In genomic region chr3:150435199-150435598, GRCm38 (mm10) we compare ENCODE assay signal across 10 mouse cellular contexts.
A peak's percentile ranks its signal among the peaks of the same experiment; 100 is the strongest.
DNase-seq lines count a peak whose midpoint lies in the region; ATAC-seq and TF ChIP-seq lines count a peak whose summit lies in the region.
"Had no signal": no experiment of that assay in that cellular context is flagged by ENCODE, and none has a peak within 500 bp of the region (broad histone marks: within the 10 kb centered on the region; RNA-seq: fewer than 3 reads in every experiment).

No protein-coding gene starts in this region.

- no peak for TF ChIP-seq EP300 in heart, postnatal 0 days (IDR thresholded peaks at IDR 0.05; ENCODE audit: low read depth)

- H3K4me3 ChIP-seq in heart, postnatal 0 days (ENCODE audit: low read depth, low read length), result no peak overlapping the region
- no peak overlapping the region for H3K4me3 ChIP-seq in midbrain, embryonic 11.5 days (ENCODE audit: low read depth, low read length)
- H3K4me3 ChIP-seq in midbrain, embryonic 15.5 days, result no peak overlapping the region
- no peak overlapping the region for H3K4me3 ChIP-seq in forebrain, embryonic 14.5 days (ENCODE audit: low read depth, low read length)

- 0 out of 2 replicates have a peak, but pooled peaks cover 2% of the 10 kb centered on the region for H3K4me1 ChIP-seq in heart, postnatal 0 days (ENCODE audit: control insufficient read depth, insufficient read depth)
- H3K4me1 ChIP-seq in midbrain, embryonic 11.5 days (ENCODE audit: control insufficient read depth, insufficient read depth, low read length), result no peaks in the 10 kb centered on the region
- no peaks in the 10 kb centered on the region for H3K4me1 ChIP-seq in midbrain, embryonic 15.5 days
- no peaks in the 10 kb centered on the region for H3K4me1 ChIP-seq in forebrain, embryonic 14.5 days (ENCODE audit: control insufficient read depth, insufficient read depth, low read length)

- WGBS in heart, postnatal 0 days, result 77% methylated on average over 1 of the region's 1 CpGs
- 77% methylated on average over 1 of the region's 1 CpGs for WGBS in midbrain, embryonic 11.5 days
- WGBS in midbrain, embryonic 15.5 days, result 79% methylated on average over 1 of the region's 1 CpGs
- WGBS in forebrain, embryonic 14.5 days, result 81% methylated on average over 1 of the region's 1 CpGs

- no peaks in the 10 kb centered on the region for H3K27me3 ChIP-seq in heart, postnatal 0 days (ENCODE audit: control insufficient read depth, insufficient read depth, low read length)
- H3K27me3 ChIP-seq in midbrain, embryonic 11.5 days (ENCODE audit: control insufficient read depth, insufficient read depth, low read length), result no peaks in the 10 kb centered on the region
- no peaks in the 10 kb centered on the region for H3K27me3 ChIP-seq in midbrain, embryonic 15.5 days (replicated peaks)
- H3K27me3 ChIP-seq in forebrain, embryonic 14.5 days (replicated peaks; ENCODE audit: control insufficient read depth, insufficient read depth, low read length), result no peaks in the 10 kb centered on the region

- intact Hi-C loops in heart, postnatal 36 days (cut with DNase I), result no loop called here

- no peak overlapping the region for H3K27ac ChIP-seq in heart, postnatal 0 days (ENCODE audit: low read depth)
- H3K27ac ChIP-seq in midbrain, embryonic 11.5 days (ENCODE audit: low read depth, low read length), result no peak overlapping the region
- H3K27ac ChIP-seq in midbrain, embryonic 15.5 days, result no peak overlapping the region
- H3K27ac ChIP-seq in forebrain, embryonic 14.5 days (ENCODE audit: low read depth, low read length), result no peak overlapping the region

- no peaks in the 10 kb centered on the region for H3K36me3 ChIP-seq in heart, postnatal 0 days (replicated peaks; ENCODE audit: control insufficient read depth, insufficient read depth, low read length)
- H3K36me3 ChIP-seq in midbrain, embryonic 11.5 days (ENCODE audit: control insufficient read depth, insufficient read depth, low read length), result no peaks in the 10 kb centered on the region
- no peaks in the 10 kb centered on the region for H3K36me3 ChIP-seq in midbrain, embryonic 15.5 days (replicated peaks)
- H3K36me3 ChIP-seq in forebrain, embryonic 14.5 days (ENCODE audit: control insufficient read depth, insufficient read depth, low read length), result no peaks in the 10 kb centered on the region

- H3K9me3 ChIP-seq in heart, postnatal 0 days (replicated peaks; ENCODE audit: control insufficient read depth, low read length), result no peaks in the 10 kb centered on the region
- no peaks in the 10 kb centered on the region for H3K9me3 ChIP-seq in midbrain, embryonic 11.5 days (ENCODE audit: control insufficient read depth, low read length)
- no peaks in the 10 kb centered on the region for H3K9me3 ChIP-seq in midbrain, embryonic 15.5 days
- no peaks in the 10 kb centered on the region for H3K9me3 ChIP-seq in forebrain, embryonic 14.5 days (replicated peaks; ENCODE audit: control insufficient read depth, low read length)

- H3K4me2 ChIP-seq in heart, postnatal 0 days (ENCODE audit: low read depth, low read length), result no peak overlapping the region
- H3K4me2 ChIP-seq in midbrain, embryonic 11.5 days, result no peak overlapping the region
- H3K4me2 ChIP-seq in midbrain, embryonic 15.5 days, result no peak overlapping the region
- no peak overlapping the region for H3K4me2 ChIP-seq in forebrain, embryonic 14.5 days (ENCODE audit: low read length)
- H3K4me2 ChIP-seq: heart, embryonic 11.5 days had no signal

- H3K9ac ChIP-seq in heart, postnatal 0 days (replicated peaks; ENCODE audit: low read depth, low read length), result no peak overlapping the region
- no peak overlapping the region for H3K9ac ChIP-seq in midbrain, embryonic 11.5 days (ENCODE audit: low read length)
- H3K9ac ChIP-seq in midbrain, embryonic 15.5 days, result no peak overlapping the region
- H3K9ac ChIP-seq in forebrain, embryonic 14.5 days (ENCODE audit: low read length), result no peak overlapping the region

- peak; percentile 47 for TF ChIP-seq CTCF in heart, postnatal 0 days (IDR thresholded peaks at IDR 0.05; ENCODE audit: low read depth)

- ATAC-seq in heart, postnatal 0 days (ENCODE audit: insufficient read depth, low read depth), result no peak
- ATAC-seq in midbrain, embryonic 11.5 days (ENCODE audit: low FRiP score), result 0 out of 2 replicates have a peak, but pooled peaks have one; percentile 54
- no peak; the same call in 1 of the 2 replicates for ATAC-seq in midbrain, embryonic 15.5 days (replicated peaks)
- peak; percentile 49; the same call in 1 of the 2 replicates for ATAC-seq in forebrain, embryonic 14.5 days
- ATAC-seq in monocyte, adult 5-6 weeks (replicated peaks; ENCODE audit: insufficient number of reproducible peaks, low FRiP score, low TSS enrichment, poor library complexity, severe bottlenecking), result no peak

- DNase-seq in heart, postnatal 0 days (ENCODE audit: low spot score), result no peak
- no peak for DNase-seq in heart, postnatal 36 days
- no peak for DNase-seq in midbrain, embryonic 11.5 days (ENCODE audit: low spot score, missing footprints)
- DNase-seq in forebrain, embryonic 14.5 days (ENCODE audit: low spot score), result peak; percentile 70
- DNase-seq in retina, embryonic 14.5 days (ENCODE audit: low spot score), result peak; percentile 53
- DNase-seq in testis, postnatal 10 days (ENCODE audit: low spot score), result no peak
- DNase-seq: thymus, adult 18-20 months had no signal

Comparison
In these comparisons a context has a peak if more than half of its experiments do, and no peak if none do; other contexts are left out.
1. ATAC-seq: peak in midbrain, embryonic 11.5 days (single experiment) and forebrain, embryonic 14.5 days (single experiment); none in heart, postnatal 0 days (single experiment), midbrain, embryonic 15.5 days (single experiment) and monocyte, adult 5-6 weeks (single experiment).
2. DNase-seq: peak in forebrain, embryonic 14.5 days (single experiment) and retina, embryonic 14.5 days (single experiment); none in heart, postnatal 0 days (single experiment), heart, postnatal 36 days (0 of 2), midbrain, embryonic 11.5 days (single experiment) and testis, postnatal 10 days (single experiment).